Mouse (Mus musculus): ENCODE results near the gene Mmrn2. TPM values are rescaled to one million over a fixed set of nuclear protein-coding genes. Genes with fewer than 3 reads are reported as not detected.

The Mmrn2 gene
- polyA plus RNA-seq, 1 experiment from 2014 or later: 3.2 TPM

- no peak for ATAC-seq
- H3K4me3 ChIP-seq (ENCODE audit: low read depth, low read length): no peak overlapping the region
- H3K36me3 ChIP-seq (replicated peaks; ENCODE audit: insufficient read depth, low read length): peaks cover 13% of the 10 kb centered on the region
- no peak for DNase-seq
- WGBS (ENCODE audit: insufficient replicate concordance): 71% methylated on average over 5 of the region's 5 CpGs
- TF ChIP-seq EP300 (IDR thresholded peaks at IDR 0.05; ENCODE audit: low read depth): no peak
- no peak for TF ChIP-seq CTCF (IDR thresholded peaks at IDR 0.05; ENCODE audit: low read depth)
- no peaks in the 10 kb centered on the region for H3K9me3 ChIP-seq (ENCODE audit: low read length)
- no peak overlapping the region for H3K27ac ChIP-seq (ENCODE audit: low read depth)
- H3K4me1 ChIP-seq (ENCODE audit: insufficient read depth): no peaks in the 10 kb centered on the region
- no peak overlapping the region for H3K9ac ChIP-seq (replicated peaks)
- no peak overlapping the region for H3K4me2 ChIP-seq (ENCODE audit: low read depth, low read length)
- no peaks in the 10 kb centered on the region for H3K27me3 ChIP-seq (ENCODE audit: insufficient read depth, low read length)
Observed at GRCm38 (mm10) chr14:34417501-34417900, 42.2 kb downstream of the Mmrn2 start.

- no peak for ATAC-seq
- Histone ChIP-seq H3K27ac (ENCODE audit: low read depth) (no peak overlapping the region), H3K4me1 (ENCODE audit: insufficient read depth) (no peaks in the 10 kb centered on the region), H3K4me3 (ENCODE audit: low read depth, low read length) (no peak overlapping the region), H3K9me3 (ENCODE audit: low read length) (no peaks in the 10 kb centered on the region), H3K27me3 (ENCODE audit: insufficient read depth, low read length) (no peaks in the 10 kb centered on the region), H3K36me3 (replicated peaks; ENCODE audit: insufficient read depth, low read length) (peaks cover 6% of the 10 kb centered on the region), H3K9ac (replicated peaks) (no peak overlapping the region), H3K4me2 (ENCODE audit: low read depth, low read length) (no peak overlapping the region)
- DNase-seq: no peak
- WGBS (ENCODE audit: insufficient replicate concordance): 94% methylated on average over 1 of the region's 1 CpGs
- no peak for TF ChIP-seq EP300 (IDR thresholded peaks at IDR 0.05; ENCODE audit: low read depth)
- TF ChIP-seq CTCF (IDR thresholded peaks at IDR 0.05; ENCODE audit: low read depth): no peak
Observed at GRCm38 (mm10) chr14:34421078-34421477, 45.8 kb downstream of the Mmrn2 start.

- DNase-seq (no peak), ATAC-seq (no peak)
- Histone ChIP-seq H3K4me2 (ENCODE audit: low read depth, low read length) (no peak overlapping the region), H3K27ac (ENCODE audit: low read depth) (no peak overlapping the region), H3K4me3 (ENCODE audit: low read depth, low read length) (no peak overlapping the region), H3K36me3 (replicated peaks; ENCODE audit: insufficient read depth, low read length) (peaks cover 9% of the 10 kb centered on the region), H3K27me3 (ENCODE audit: insufficient read depth, low read length) (no peaks in the 10 kb centered on the region), H3K9me3 (ENCODE audit: low read length) (no peaks in the 10 kb centered on the region), H3K9ac (replicated peaks) (no peak overlapping the region), H3K4me1 (ENCODE audit: insufficient read depth) (no peaks in the 10 kb centered on the region)
- TF ChIP-seq EP300 (IDR thresholded peaks at IDR 0.05; ENCODE audit: low read depth) (no peak), CTCF (IDR thresholded peaks at IDR 0.05; ENCODE audit: low read depth) (no peak)
- 76% methylated on average over 3 of the region's 3 CpGs for WGBS (ENCODE audit: insufficient replicate concordance)
Observed at GRCm38 (mm10) chr14:34428274-34428673, 53.0 kb downstream of the Mmrn2 start.

DNA sequence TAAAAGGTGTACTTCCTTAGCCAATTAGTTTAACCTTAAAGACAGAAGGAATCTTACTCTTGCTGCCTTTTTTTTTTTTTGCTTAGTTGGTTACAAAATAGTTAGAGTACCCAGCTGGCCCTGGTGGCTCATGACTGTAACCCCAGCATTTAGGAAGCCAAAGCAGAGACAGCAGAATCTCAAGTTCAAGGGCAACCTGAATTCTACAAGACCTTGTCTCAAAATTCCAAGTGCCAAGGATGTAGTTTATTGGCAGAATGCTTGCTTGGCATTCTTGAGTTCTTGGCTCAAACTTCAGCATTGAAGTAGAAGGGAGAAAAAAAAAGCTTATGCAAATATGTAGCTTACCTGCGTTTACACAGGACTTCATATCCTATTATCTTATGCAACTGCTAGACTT lies 53.8 kb downstream of the Mmrn2 start:
- DNase-seq (no peak), ATAC-seq (no peak)
- TF ChIP-seq CTCF (IDR thresholded peaks at IDR 0.05; ENCODE audit: low read depth): no peak
- no peak for TF ChIP-seq EP300 (IDR thresholded peaks at IDR 0.05; ENCODE audit: low read depth)
- H3K9ac ChIP-seq (replicated peaks): no peak overlapping the region
- peaks cover 9% of the 10 kb centered on the region for H3K36me3 ChIP-seq (replicated peaks; ENCODE audit: insufficient read depth, low read length)
- no peak overlapping the region for H3K4me3 ChIP-seq (ENCODE audit: low read depth, low read length)
- 92% methylated on average over 1 of the region's 1 CpGs for WGBS (ENCODE audit: insufficient replicate concordance)
- no peak overlapping the region for H3K4me2 ChIP-seq (ENCODE audit: low read depth, low read length)
- no peaks in the 10 kb centered on the region for H3K9me3 ChIP-seq (ENCODE audit: low read length)
- no peaks in the 10 kb centered on the region for H3K4me1 ChIP-seq (ENCODE audit: insufficient read depth)
- no peaks in the 10 kb centered on the region for H3K27me3 ChIP-seq (ENCODE audit: insufficient read depth, low read length)
- H3K27ac ChIP-seq (ENCODE audit: low read depth): no peak overlapping the region

GRCm38 (mm10) chr14:34440526-34441066 lies 65.3 kb downstream of the Mmrn2 start:
- H3K4me3 ChIP-seq (ENCODE audit: low read depth, low read length): no peak overlapping the region
- H3K9me3 ChIP-seq (ENCODE audit: low read length): no peaks in the 10 kb centered on the region
- DNase-seq (no peak), ATAC-seq (no peak)
- no peak overlapping the region for H3K27ac ChIP-seq (ENCODE audit: low read depth)
- 62% methylated on average over 3 of the region's 3 CpGs for WGBS (ENCODE audit: insufficient replicate concordance)
- H3K4me2 ChIP-seq (ENCODE audit: low read depth, low read length): no peak overlapping the region
- peaks cover 8% of the 10 kb centered on the region for H3K36me3 ChIP-seq (replicated peaks; ENCODE audit: insufficient read depth, low read length)
- no peaks in the 10 kb centered on the region for H3K27me3 ChIP-seq (ENCODE audit: insufficient read depth, low read length)
- H3K4me1 ChIP-seq (ENCODE audit: insufficient read depth): no peaks in the 10 kb centered on the region
- TF ChIP-seq CTCF (IDR thresholded peaks at IDR 0.05; ENCODE audit: low read depth) (no peak), EP300 (IDR thresholded peaks at IDR 0.05; ENCODE audit: low read depth) (no peak)
- no peak overlapping the region for H3K9ac ChIP-seq (replicated peaks)

- 73% methylated on average over 4 of the region's 4 CpGs for WGBS (ENCODE audit: insufficient replicate concordance)
- no peak overlapping the region for H3K9ac ChIP-seq (replicated peaks)
- no peaks in the 10 kb centered on the region for H3K4me1 ChIP-seq (ENCODE audit: insufficient read depth)
- no peak for DNase-seq
- H3K9me3 ChIP-seq (ENCODE audit: low read length): no peaks in the 10 kb centered on the region
- H3K27ac ChIP-seq (ENCODE audit: low read depth): no peak overlapping the region
- peaks cover 8% of the 10 kb centered on the region for H3K36me3 ChIP-seq (replicated peaks; ENCODE audit: insufficient read depth, low read length)
- H3K27me3 ChIP-seq (ENCODE audit: insufficient read depth, low read length): no peaks in the 10 kb centered on the region
- ATAC-seq: no peak
- no peak overlapping the region for H3K4me3 ChIP-seq (ENCODE audit: low read depth, low read length)
- no peak overlapping the region for H3K4me2 ChIP-seq (ENCODE audit: low read depth, low read length)
- TF ChIP-seq CTCF (IDR thresholded peaks at IDR 0.05; ENCODE audit: low read depth): no peak
- no peak for TF ChIP-seq EP300 (IDR thresholded peaks at IDR 0.05; ENCODE audit: low read depth)
Observed at GRCm38 (mm10) chr14:34442531-34442930, 67.3 kb downstream of the Mmrn2 start.

GRCm38 (mm10) chr14:34444368-34444767 lies 69.1 kb downstream of the Mmrn2 start:
- no peak overlapping the region for H3K4me3 ChIP-seq (ENCODE audit: low read depth, low read length)
- H3K9me3 ChIP-seq (ENCODE audit: low read length): no peaks in the 10 kb centered on the region
- no peak overlapping the region for H3K4me2 ChIP-seq (ENCODE audit: low read depth, low read length)
- H3K27ac ChIP-seq (ENCODE audit: low read depth): no peak overlapping the region
- TF ChIP-seq CTCF (IDR thresholded peaks at IDR 0.05; ENCODE audit: low read depth): no peak
- TF ChIP-seq EP300 (IDR thresholded peaks at IDR 0.05; ENCODE audit: low read depth): no peak
- no peak for ATAC-seq
- DNase-seq: no peak
- H3K27me3 ChIP-seq (ENCODE audit: insufficient read depth, low read length): no peaks in the 10 kb centered on the region
- 74% methylated on average over 5 of the region's 5 CpGs for WGBS (ENCODE audit: insufficient replicate concordance)
- H3K4me1 ChIP-seq (ENCODE audit: insufficient read depth): no peaks in the 10 kb centered on the region
- no peak overlapping the region for H3K9ac ChIP-seq (replicated peaks)
- peaks cover 8% of the 10 kb centered on the region for H3K36me3 ChIP-seq (replicated peaks; ENCODE audit: insufficient read depth, low read length)

All from liver, postnatal 0 days (tissue).